Mouse (Mus musculus) MEL (cell line): ENCODE results near the gene Trmt112.
A peak's percentile ranks its signal among the peaks of the same experiment; 100 is the strongest.

ENCODE experiments used
- CHD2 ChIP-seq: IDR thresholded peaks from 2 replicates; pipeline ENCODE4 v1.6.1; 2011; ENCODE audit warnings: low read length, improper control_type of control experiment
- CTCF ChIP-seq, 3 experiments: IDR thresholded peaks in 2 of 3; conservative IDR thresholded peaks in 1 of 3; 2 replicates each; pipeline ENCODE4 v1.5.1; 2011 to 2012; ENCODE audit warnings: low read length in 3 of 3, low read depth in 2 of 3, mild to moderate bottlenecking in 2 of 3, improper control_type of control experiment in 1 of 3, inconsistent platforms in 1 of 3, mixed read lengths in 1 of 3, moderate library complexity in 1 of 3; ENCODE audit not compliant: control insufficient read depth in 1 of 3, insufficient read depth in 1 of 3, poor library complexity in 1 of 3, severe bottlenecking in 1 of 3
- ELF1 ChIP-seq: IDR thresholded peaks from 2 replicates; pipeline ENCODE4 v1.6.1; 2014; ENCODE audit warnings: low read depth, mild to moderate bottlenecking, inconsistent platforms, low read length, improper control_type of control experiment, moderate library complexity
- EP300 ChIP-seq, 2 experiments: IDR thresholded peaks; 2 replicates each; pipeline ENCODE4 v1.6.1; 2011; ENCODE audit warnings: improper control_type of control experiment in 2 of 2, low read length in 2 of 2, low read depth in 1 of 2, mild to moderate bottlenecking in 1 of 2
- POLR2A ChIP-seq, 2 experiments: IDR thresholded peaks; 2 replicates each; pipeline ENCODE4 v1.6.1; 2011 to 2012; ENCODE audit warnings: low read length in 2 of 2, mild to moderate bottlenecking in 2 of 2, control low read depth in 1 of 2, improper control_type of control experiment in 1 of 2, low read depth in 1 of 2, moderate library complexity in 1 of 2; ENCODE audit not compliant: control insufficient read depth in 1 of 2, insufficient read depth in 1 of 2, poor library complexity in 1 of 2
- POLR2AphosphoS2 ChIP-seq: IDR thresholded peaks from 2 replicates; pipeline ENCODE4 v1.6.1; 2011; ENCODE audit warnings: low read length, improper control_type of control experiment
- TCF12 ChIP-seq: IDR thresholded peaks from 2 replicates; pipeline ENCODE4 v1.6.1; 2014; ENCODE audit warnings: low read depth, mild to moderate bottlenecking, inconsistent platforms, low read length, improper control_type of control experiment, moderate library complexity
- USF1 ChIP-seq: IDR thresholded peaks from 2 replicates; pipeline ENCODE4 v1.6.1; 2014; ENCODE audit warnings: low read depth, mild to moderate bottlenecking, inconsistent platforms, low read length, improper control_type of control experiment, moderate library complexity
- USF2 ChIP-seq, 2 experiments: IDR thresholded peaks; 2 replicates each; pipeline ENCODE4 v1.6.1; 2011 to 2012; ENCODE audit warnings: improper control_type of control experiment in 2 of 2, low read length in 2 of 2, borderline replicate concordance in 1 of 2, inconsistent platforms in 1 of 2, low read depth in 1 of 2, mild to moderate bottlenecking in 1 of 2; ENCODE audit not compliant: insufficient read depth in 1 of 2
- ZKSCAN1 ChIP-seq: IDR thresholded peaks from 2 replicates; pipeline ENCODE4 v1.6.1; 2012; ENCODE audit warnings: low read depth, mild to moderate bottlenecking, inconsistent platforms, low read length, improper control_type of control experiment, moderate library complexity
- ZNF384 ChIP-seq: IDR thresholded peaks from 2 replicates; pipeline ENCODE4 v1.6.1; 2012; ENCODE audit warnings: low read depth, mild to moderate bottlenecking, inconsistent platforms, low read length, improper control_type of control experiment

GRCm38 (mm10) chr19:6924461-6925306 lies 15.2 kb downstream of the Trmt112 start:
- TF ChIP-seq CTCF (IDR thresholded peaks at IDR 0.05 in 2 of 3, conservative IDR thresholded peaks at IDR 0.05 in 1 of 3; ENCODE audit: control insufficient read depth in 1 of 3, insufficient read depth in 1 of 3, low read depth in 2 of 3, low read length in 3 of 3, poor library complexity in 1 of 3, severe bottlenecking in 1 of 3), result peak; percentile 31 to 67 (median 61); a peak in 5 of 6 replicates
- no peak for TF ChIP-seq ELF1
- TF ChIP-seq ZKSCAN1, result no peak
- no peak for TF ChIP-seq POLR2AphosphoS2
- no peak for TF ChIP-seq TCF12
- TF ChIP-seq POLR2A (IDR thresholded peaks at IDR 0.05; ENCODE audit: control insufficient read depth in 1 of 2, insufficient read depth in 1 of 2, low read depth in 1 of 2, low read length in 2 of 2, poor library complexity in 1 of 2), result no peak
- no peak for TF ChIP-seq USF2 (IDR thresholded peaks at IDR 0.05; ENCODE audit: borderline replicate concordance in 1 of 2, insufficient read depth in 1 of 2, low read depth in 1 of 2, low read length in 2 of 2)
- no peak for TF ChIP-seq EP300 (IDR thresholded peaks at IDR 0.05; ENCODE audit: low read depth in 1 of 2, low read length in 2 of 2)
- no peak for TF ChIP-seq CHD2
- TF ChIP-seq USF1, result no peak
- TF ChIP-seq ZNF384, result no peak
